Mouse (Mus musculus): ENCODE measurements at regions not wholly inside any gene's neighbourhood (a gene's known extent, or its start where the extent isn't known, plus 50 kb on each side); places are given as distances from the start of the nearest gene placed in this dataset.

DNA sequence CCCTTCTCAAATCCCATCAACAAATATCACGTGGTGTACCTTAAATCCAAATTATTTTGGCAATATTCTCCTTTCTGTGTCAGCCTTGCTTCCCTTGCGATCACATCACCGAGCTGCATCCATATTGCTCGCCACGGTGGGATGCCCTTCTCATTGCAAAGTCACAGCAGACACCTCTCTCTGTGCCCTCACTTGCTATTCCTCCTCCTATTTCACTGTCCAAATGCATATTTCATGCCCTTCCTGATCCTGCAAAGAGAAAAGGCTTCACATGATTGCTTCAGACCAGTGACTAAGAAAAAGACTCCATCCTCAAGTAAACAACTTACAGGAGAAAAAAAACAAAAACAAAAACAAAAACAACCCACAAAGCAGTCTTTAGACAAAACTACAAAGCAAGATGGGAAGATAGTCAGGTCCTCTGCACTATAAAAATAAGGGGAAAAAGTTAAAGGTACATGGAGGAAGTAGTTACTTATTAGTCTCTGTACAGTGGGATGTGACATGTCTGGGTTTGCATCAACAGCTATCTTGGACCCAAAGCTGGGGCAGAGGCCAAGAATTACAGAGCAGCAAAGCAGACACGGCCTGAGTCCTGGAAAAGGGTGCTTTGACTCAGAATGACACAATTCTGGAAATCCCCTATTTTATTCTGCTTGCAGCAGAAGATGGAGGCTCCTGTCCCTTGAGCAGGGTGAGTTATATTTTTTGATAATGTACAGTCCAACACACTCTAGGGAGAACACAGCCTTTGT, 349.3 kb downstream of the Zfp619 start:
- no peak for DNase-seq (ENCODE audit: low read depth, low spot score)

DNA sequence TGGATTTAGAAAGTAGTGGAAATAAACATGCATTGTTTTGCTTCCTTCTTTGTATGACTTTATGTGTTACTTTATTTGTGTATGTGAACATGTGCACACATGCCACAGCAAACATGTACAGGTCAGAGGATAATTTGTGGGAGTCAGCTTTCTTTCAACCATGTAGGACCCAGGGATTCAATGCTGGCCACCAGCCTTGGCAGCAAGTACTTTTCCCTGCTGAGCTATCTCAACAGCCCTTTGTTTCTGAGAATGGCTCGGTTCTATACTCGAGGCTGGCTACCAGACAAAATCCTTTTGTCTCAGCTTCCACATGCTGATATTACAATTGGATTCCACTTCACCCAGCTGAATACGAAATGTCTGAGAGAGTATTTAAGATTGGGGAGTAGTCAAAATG, 349.9 kb downstream of the Zfp619 start:
- peak; percentile 49 for DNase-seq (ENCODE audit: low read depth, low spot score)

DNA sequence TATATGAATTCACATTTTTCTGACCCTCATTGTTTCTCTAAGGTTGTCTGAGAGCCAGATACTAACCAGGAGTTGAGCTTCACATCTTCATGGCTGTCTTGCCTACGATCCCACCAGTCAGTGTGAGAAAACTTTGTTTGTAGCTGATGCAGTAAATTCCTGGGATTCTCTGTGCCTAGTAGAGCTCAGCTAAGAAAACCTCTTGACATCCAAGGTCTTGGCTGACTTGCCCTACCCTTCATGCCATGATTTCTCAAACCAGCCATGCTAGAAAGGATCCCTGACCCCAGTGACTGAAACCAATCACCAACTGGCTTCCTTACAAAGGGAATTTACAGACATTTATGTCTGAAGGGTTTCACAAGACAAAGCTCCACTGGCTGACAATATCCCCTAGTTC, 364.5 kb downstream of the Zfp619 start:
- DNase-seq (ENCODE audit: low read depth, low spot score), result no peak

DNA sequence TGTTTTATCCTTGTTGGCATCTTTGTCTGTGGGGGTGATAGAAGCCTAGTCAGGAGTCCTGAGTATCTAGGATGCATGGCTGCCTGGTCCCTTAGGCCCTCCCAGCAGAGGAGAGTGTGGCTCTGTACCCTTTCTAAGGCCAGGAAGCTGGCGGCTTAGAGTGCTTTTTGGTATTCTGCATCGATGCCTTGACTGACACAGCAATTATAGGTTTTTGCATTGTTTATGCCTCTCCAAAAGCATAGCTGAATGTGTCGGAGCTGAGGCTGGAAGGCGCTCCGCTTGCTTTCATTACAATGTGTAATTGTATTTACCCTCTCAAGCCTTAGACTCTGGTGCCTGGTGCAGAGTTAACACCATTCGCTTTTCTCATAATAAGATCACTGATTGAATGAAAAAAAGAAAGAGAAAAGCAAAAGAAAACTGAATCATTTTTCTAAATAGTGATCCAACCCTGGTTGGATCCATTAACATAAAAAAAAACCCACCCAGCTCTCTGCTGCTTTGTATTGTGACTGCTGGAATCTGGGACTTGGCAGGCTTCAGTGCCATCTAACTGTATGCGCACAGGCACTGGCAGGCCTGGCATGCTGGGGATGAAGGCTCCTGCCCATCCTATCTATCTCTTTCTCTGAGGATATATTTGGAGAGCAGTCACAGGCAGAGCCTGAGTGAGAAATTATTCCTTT, 376.8 kb downstream of the Zfp619 start:
- DNase-seq (ENCODE audit: low read depth, low spot score), result peak; percentile 41

DNA sequence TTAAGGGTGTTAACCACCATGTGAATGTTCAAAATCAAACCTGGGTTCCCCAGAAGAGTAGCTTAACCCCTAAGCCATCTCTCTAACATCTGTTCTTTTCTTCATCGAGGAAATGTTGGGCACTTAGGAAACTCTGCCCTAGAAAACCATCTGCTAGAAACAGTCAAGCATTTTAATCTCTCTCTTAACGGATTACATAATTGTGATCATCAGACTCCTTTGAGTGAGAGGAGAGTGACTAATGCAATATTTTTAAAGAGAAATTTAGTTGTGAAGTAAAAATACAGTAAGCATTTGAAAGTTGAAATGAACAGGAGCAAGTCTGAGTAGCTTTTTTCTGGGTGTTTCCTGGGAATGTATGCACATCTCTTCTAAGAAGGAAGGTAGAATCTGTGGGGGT, 379.4 kb downstream of the Zfp619 start:
- DNase-seq (ENCODE audit: low read depth, low spot score), result peak; percentile 67

DNA sequence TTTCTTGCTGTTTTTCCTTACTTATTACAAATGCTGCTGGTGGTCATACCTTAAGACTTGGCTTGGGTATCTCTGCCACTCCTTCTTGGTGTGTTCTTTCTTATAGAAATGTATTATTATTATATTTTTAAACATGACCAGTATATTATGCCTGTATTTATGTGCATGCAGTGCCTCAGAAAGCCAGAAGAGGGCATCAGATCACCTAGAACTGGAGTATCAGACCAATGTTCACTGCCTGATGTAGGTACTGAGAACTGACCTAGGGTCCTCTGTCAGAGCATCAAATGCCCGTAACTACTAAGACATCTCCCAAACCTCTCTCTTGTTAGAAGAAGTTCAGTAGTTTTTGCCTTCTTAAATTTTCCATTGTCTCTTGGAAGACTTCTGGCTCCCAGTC, 380.7 kb downstream of the Zfp619 start:
- no peak for DNase-seq (ENCODE audit: low read depth, low spot score)

DNA sequence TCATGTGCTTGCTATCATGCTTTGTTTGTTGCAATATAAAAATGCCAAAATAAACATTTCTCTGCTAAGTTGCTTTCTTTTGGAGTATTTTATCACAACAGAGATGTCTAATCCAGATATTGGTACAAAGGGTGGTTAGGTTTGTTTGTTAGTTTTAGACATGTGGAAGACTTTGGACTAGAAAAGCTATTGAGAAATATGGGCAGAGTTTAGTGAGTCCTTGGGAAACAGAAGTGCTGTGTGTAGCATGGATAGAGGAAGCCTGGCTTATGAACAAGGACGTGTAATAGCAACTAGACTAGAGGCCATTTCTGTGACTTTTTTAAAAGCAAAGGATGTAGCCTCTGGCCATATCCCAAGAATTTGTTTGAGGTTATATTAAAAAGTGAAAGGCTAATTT, 416.4 kb downstream of the Zfp619 start:
- DNase-seq (ENCODE audit: low read depth, low spot score), result no peak

DNA sequence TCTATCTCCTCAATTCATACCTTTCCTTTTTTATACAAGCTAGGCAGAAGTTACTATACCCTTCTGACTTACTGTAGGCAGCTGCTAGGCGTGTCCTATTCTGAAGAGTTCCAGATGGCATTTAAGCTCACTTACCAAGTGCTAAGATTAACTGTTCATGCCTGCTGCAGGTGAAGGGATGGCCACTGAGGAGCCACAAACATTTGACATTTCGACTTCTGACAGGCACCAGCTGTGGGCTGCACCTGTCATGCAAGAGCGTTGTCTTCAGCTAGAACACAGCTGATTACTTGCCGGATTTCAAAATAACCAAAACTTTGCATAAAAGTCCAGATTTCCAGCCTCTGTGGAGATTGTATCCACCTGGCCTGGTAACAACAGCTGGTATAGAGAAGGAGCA, 419.7 kb downstream of the Zfp619 start:
- DNase-seq (ENCODE audit: low read depth, low spot score), result no peak

DNA sequence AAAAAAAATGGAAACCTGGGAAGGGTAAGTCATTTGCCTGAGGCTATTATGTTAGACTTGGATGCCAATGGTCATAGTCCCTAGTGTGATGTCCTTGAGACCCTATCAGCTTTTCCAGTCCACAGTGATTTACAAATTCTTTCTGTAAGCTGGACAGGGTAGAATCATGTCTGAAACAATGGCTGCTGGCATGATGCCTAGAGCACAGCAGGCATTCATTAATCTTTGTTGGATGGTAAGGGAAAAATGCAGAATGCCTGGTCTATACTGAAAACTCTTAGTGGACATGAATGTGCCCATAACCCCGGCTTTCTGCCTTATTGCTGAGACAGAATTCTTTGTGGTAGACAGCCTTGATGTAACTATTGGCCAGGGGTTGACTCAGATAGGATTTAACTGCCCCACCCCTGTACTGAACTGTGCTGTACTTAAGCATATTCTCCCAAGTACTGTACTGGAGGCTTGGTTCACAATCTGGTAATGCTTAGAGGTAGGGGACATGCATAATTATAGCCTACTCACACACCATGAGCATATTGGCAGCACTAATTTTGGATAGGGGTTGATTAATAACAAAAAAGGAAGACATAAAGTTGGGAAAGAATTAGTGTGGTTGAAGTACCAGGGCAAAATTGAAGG, 424.8 kb downstream of the Zfp619 start:
- DNase-seq (ENCODE audit: low read depth, low spot score), result no peak

DNA sequence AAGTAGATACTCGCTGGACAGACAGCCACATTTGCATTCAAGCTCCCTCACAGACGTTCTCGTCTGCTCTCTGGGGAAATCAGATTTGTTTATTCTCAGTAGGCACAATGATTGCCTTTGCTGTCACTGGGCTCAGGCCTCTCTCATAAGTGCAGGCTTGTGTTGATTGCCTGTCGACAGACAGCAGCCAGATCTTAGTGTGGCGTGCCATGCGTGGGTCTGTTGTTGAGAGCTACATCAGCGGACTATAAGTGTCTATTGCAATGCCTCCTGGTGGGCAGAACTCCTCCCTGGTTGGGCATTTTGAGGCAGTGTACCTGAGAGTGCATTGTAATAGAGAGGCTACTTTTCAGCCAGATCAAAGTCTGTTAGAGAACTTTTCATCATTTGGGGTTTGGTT, 436.5 kb downstream of the Zfp619 start:
- DNase-seq (ENCODE audit: low read depth, low spot score), result no peak

DNA sequence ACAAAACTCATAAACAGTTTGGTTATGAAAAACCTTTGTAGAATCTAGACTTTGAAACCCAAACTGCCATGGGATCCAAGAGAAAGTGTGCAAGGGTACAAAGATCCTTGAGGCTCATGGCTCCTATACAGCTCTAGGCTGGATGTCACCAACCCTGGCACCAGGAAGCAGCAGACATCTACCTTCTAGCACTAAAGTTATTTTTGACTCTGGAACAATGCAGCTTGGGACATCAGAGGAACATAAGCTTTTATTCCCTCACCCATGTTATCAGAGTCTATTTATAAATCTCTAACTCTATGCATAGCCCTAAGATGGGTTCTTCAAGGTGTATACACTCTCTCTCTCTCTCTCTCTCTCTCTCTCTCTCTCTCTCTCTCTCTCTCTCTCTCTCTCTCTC, 437.4 kb downstream of the Zfp619 start:
- no peak for DNase-seq (ENCODE audit: low read depth, low spot score)

DNA sequence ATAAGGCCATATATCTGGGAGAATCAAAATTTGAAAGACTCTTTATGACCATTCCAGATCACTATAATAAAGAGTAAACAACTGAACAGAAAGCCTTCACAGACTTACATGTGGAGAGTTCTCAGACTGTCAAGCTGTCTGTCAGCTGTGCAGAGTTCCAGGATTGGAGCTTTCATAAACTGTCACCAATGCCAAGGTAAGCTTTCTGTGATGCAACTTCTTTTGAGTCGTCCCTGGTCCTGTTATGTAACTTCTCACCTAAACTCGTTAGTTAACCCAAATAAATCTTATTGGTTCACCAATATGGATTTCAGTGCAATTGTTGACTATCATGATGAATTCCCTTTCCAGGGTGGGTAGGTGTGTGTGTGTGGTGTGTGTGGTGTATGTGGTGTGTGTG, 460.6 kb downstream of the Zfp619 start:
- DNase-seq (ENCODE audit: low read depth, low spot score), result no peak

DNA sequence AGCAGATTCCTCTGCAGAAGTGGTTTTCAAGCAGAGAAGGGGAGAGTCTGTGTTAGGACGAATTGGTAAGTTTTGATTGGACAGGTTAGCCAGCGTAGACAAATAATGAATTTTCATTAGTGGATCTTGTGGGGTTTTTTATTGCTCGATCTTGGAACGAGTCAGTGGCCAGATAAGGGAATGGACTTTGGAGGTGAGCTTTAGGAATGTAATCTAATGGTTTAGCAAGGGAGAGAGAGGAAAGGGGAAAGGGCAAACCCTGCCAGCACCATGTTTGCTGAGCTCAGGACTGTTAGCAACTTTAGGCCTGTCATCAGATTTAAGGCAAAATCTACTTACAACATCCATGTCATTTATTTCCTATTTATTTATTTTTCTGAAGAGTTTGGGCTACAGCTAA, 464.1 kb downstream of the Zfp619 start:
- DNase-seq (ENCODE audit: low read depth, low spot score), result no peak
